Mouse (Mus musculus) ES-Bruce4 (cell line): ENCODE measurements around the gene Tal1. TPM values are rescaled to one million over a fixed set of nuclear protein-coding genes. Genes with fewer than 3 reads are reported as not detected.

Experiments
- H3K27ac ChIP-seq: 2 replicates; pipeline ENCODE4 v1.5.1; 2012; ENCODE audit warnings: low read length, inconsistent platforms; ENCODE audit not compliant: insufficient read depth
- H3K27me3 ChIP-seq: 2 replicates; pipeline ENCODE4 v1.6.1; 2012; ENCODE audit warnings: mild to moderate bottlenecking, low read length, inconsistent platforms; ENCODE audit not compliant: control insufficient read depth, poor library complexity, insufficient read depth, severe bottlenecking
- H3K36me3 ChIP-seq: 2 replicates; pipeline ENCODE4 v1.6.1; 2012; ENCODE audit warnings: inconsistent platforms, mild to moderate bottlenecking, low read length, moderate library complexity; ENCODE audit not compliant: control insufficient read depth, poor library complexity, insufficient read depth, severe bottlenecking
- H3K4me1 ChIP-seq: one replicate; pipeline ENCODE4 v1.8.1; 2011; ENCODE audit warnings: low read length; ENCODE audit not compliant: control insufficient read depth, insufficient read depth
- H3K4me3 ChIP-seq: 2 replicates; pipeline ENCODE4 v1.5.1; 2011; ENCODE audit warnings: low read depth, mild to moderate bottlenecking, low read length
- H3K9ac ChIP-seq: 2 replicates; pipeline ENCODE4 v1.6.1; 2012; ENCODE audit warnings: low read depth, mild to moderate bottlenecking, inconsistent platforms; ENCODE audit not compliant: poor library complexity, severe bottlenecking
- H3K9me3 ChIP-seq: replicated peaks from 2 replicates; pipeline ENCODE4 v1.6.1; 2012; ENCODE audit warnings: mild to moderate bottlenecking, low read length, inconsistent platforms; ENCODE audit not compliant: control insufficient read depth, poor library complexity, insufficient read depth, severe bottlenecking
- CTCF ChIP-seq: IDR thresholded peaks from one replicate; pipeline ENCODE4 v1.8.1; 2011; ENCODE audit warnings: low read depth, low read length
- EP300 ChIP-seq: IDR thresholded peaks from 2 replicates; pipeline ENCODE4 v1.6.1; 2011; ENCODE audit warnings: low read depth, low read length; ENCODE audit not compliant: insufficient read depth
- POLR2A ChIP-seq: IDR thresholded peaks from one replicate; pipeline ENCODE4 v1.8.1; 2011; ENCODE audit warnings: low read length; ENCODE audit not compliant: insufficient read depth
- polyA plus RNA-seq: library from polyadenylated mRNA; stranded (reverse); fragments of >200 nt; gene quantifications from 2 replicates; pipeline ENCODE4 v1.2.4, GENCODE M21; 2011; ENCODE audit warnings: low read depth; ENCODE audit not compliant: missing spikeins, insufficient read depth, insufficient read length

Tal1 gene
- polyA plus RNA-seq, 1 experiment: 0.37 TPM

DNA sequence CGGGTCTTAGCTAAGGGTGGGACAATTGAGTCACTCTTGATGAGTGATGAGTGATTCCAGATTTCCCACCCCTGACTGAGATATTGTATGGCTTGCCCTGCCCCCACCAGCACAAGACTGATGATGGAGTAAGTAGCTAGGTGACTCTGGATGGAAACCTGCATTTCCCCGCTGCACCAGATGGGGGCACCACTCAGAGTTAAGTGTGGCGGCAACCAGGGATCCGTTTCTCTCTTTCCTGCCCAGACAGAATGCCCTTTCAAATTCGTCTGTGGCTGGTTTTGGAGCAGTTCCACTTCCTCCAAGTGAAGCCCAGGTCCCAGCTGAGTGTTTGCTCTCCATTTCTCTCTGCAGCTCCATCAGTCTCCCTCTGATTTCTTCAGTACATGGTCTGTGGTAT lies 8.5 kb upstream of the Tal1 start:
- no peaks in the 10 kb centered on the region for H3K36me3 ChIP-seq
- H3K27ac ChIP-seq: no peak overlapping the region
- H3K4me3 ChIP-seq: no peak overlapping the region
- no peak for TF ChIP-seq POLR2A
- TF ChIP-seq CTCF: peak; percentile 79
- no peaks in the 10 kb centered on the region for H3K4me1 ChIP-seq
- H3K9me3 ChIP-seq: 0 out of 2 replicates have a peak, but pooled peaks cover 3% of the 10 kb centered on the region
- peaks cover 5% of the 10 kb centered on the region for H3K27me3 ChIP-seq
- no peak overlapping the region for H3K9ac ChIP-seq

DNA sequence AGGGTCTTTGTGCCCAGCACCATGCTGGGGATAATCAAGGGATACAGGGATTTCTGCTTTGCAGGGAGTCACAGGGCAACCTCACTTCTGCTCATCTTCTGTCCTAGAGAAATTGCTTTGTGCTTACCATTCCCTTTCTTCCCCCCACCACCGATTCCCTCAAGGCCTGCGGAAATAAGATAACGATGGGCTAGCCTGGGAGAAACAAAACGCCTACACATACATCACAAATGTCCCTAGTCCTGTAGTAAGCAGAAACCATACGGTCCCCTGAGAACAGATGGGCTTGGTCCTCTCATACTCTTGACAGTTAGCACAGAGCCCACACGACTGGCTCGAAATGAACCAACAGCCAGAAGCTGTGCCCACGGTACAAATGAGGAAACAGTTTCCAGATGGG lies 8.0 kb upstream of the Tal1 start:
- Histone ChIP-seq H3K9me3 (0 out of 2 replicates have a peak, but pooled peaks cover 3% of the 10 kb centered on the region), H3K27ac (no peak overlapping the region), H3K9ac (no peak overlapping the region), H3K27me3 (peaks cover 8% of the 10 kb centered on the region), H3K4me3 (no peak overlapping the region), H3K4me1 (no peaks in the 10 kb centered on the region), H3K36me3 (no peaks in the 10 kb centered on the region)
- TF ChIP-seq EP300 (no peak), CTCF (no peak), POLR2A (no peak)

DNA sequence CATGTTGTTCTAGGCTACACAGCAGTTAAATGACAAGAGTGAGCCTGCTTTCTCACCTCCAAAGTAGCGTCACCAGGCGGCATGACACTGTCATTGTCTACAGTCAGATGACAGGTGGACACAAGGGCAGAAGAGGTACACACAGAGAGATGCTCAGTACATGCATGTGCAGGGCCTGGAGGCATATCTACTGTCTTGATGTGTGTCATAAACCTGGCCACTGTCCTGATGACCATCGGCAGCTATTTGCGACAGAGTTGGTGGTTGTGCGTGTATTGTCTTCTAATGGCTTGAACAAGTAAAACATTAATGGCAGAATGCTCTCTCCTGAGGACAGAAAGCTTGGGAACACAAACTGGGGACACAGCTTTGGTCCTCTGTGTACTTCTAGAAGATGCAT lies 5.0 kb upstream of the Tal1 start:
- Histone ChIP-seq H3K36me3 (no peaks in the 10 kb centered on the region), H3K9me3 (0 out of 2 replicates have a peak, but pooled peaks cover 3% of the 10 kb centered on the region), H3K9ac (no peak overlapping the region), H3K27ac (no peak overlapping the region), H3K27me3 (peaks cover 17% of the 10 kb centered on the region), H3K4me1 (no peaks in the 10 kb centered on the region), H3K4me3 (no peak overlapping the region)
- no peak for TF ChIP-seq CTCF
- no peak for TF ChIP-seq POLR2A
- no peak for TF ChIP-seq EP300

DNA sequence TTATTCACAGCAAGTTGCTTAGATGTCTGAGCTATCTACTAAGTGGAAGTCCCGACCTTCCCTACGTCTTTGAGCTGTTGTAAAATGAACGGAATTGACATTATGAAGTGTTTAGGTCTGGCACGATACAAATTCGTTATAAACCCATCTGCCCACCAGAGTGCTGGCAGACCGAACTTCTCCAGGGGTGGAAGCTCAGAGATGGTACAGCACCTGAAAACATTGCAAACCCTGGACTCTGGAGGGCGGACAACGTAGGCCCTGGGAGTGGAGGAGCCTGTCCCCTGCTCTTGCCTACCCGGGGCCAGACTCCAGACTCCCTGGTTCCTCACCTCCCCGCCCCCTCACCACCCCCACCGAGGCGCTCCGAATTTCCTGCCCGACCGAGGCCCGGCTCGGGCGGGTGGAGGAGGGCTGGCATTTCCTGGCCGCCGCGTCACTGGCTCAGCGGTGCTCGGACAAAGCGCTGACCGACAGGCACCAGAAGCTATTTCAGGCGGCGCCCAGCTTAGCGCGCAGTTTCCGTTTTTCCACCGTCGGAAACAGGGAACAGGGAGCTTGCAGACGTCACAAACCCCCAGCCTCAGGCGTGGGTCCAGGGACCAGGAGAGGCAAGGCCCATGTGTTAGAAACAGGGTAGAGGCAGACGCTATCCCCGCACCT lies 3.8 kb upstream of the Tal1 start:
- peaks cover 27% of the 10 kb centered on the region for H3K27me3 ChIP-seq
- H3K4me1 ChIP-seq: no peaks in the 10 kb centered on the region
- H3K36me3 ChIP-seq: no peaks in the 10 kb centered on the region
- H3K9ac ChIP-seq: peak overlapping the region; percentile 33
- 0 out of 2 replicates have a peak, but pooled peaks cover 3% of the 10 kb centered on the region for H3K9me3 ChIP-seq
- no peak overlapping the region for H3K27ac ChIP-seq
- H3K4me3 ChIP-seq: peak overlapping the region; percentile 27
- no peak for TF ChIP-seq EP300
- TF ChIP-seq POLR2A: no peak
- TF ChIP-seq CTCF: no peak

DNA sequence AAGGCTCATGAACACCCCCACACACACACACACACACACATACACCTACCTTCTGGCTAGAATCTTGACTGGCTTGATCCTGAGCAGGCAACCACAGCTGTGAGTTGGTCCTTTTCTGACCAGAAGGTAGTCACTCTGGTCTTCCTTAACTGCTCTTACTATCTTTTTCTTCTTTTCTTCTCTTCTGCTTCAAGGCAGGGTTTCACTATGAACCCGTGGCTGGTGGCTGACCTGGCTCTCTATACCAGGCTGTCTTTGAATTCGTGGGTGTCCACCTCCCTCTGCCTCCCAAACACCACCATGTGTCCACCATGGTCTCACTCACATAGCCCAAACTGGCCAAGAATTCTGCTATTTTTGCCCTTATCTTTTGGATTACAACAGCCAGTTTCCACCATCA lies 1.2 kb upstream of the Tal1 start:
- Histone ChIP-seq H3K4me3 (no peak overlapping the region), H3K4me1 (no peaks in the 10 kb centered on the region), H3K36me3 (no peaks in the 10 kb centered on the region), H3K9me3 (0 out of 2 replicates have a peak, but pooled peaks cover 3% of the 10 kb centered on the region), H3K27me3 (peaks cover 38% of the 10 kb centered on the region), H3K27ac (no peak overlapping the region), H3K9ac (no peak overlapping the region)
- TF ChIP-seq CTCF (no peak), EP300 (no peak), POLR2A (no peak)

DNA sequence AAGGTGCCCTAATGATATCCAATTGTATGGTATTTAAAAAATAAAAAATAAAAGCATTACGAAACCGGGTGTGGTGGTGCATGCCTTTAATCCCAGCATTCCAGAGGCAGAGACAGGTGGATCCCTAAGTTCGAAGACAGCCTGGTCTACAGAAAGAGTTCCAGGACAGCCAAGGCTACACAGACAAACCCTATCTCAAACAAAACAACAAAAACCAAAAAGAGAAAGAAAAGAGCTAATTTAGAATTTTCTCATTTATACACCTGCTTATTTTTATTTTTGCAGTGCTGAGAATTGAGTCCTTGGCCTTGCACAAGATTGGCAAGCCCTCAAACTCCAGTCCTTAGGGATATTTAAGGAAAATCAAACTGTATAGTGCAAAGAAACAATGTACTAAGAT lies 535 bp upstream of the Tal1 start:
- Histone ChIP-seq H3K27me3 (peaks cover 38% of the 10 kb centered on the region), H3K4me1 (no peaks in the 10 kb centered on the region), H3K9me3 (0 out of 2 replicates have a peak, but pooled peaks cover 3% of the 10 kb centered on the region), H3K4me3 (no peak overlapping the region), H3K36me3 (no peaks in the 10 kb centered on the region), H3K27ac (no peak overlapping the region), H3K9ac (no peak overlapping the region)
- TF ChIP-seq CTCF: no peak
- TF ChIP-seq EP300: no peak
- no peak for TF ChIP-seq POLR2A
